Mouse (Mus musculus): ENCODE measurements around the gene Galnt17. TPM values are rescaled to one million over a fixed set of nuclear protein-coding genes. Genes with fewer than 3 reads are reported as not detected.

Galnt17 gene
- polyA plus RNA-seq, 1 experiment from 2014 or later = not detected

GRCm38 (mm10) chr5:131065174-131065573, 243.1 kb downstream of the Galnt17 start:
- no peak overlapping the region for H3K27ac ChIP-seq
- 75% methylated on average over 6 of the region's 6 CpGs for WGBS (ENCODE audit: missing documents)

GRCm38 (mm10) chr5:131048505-131048904, 259.8 kb downstream of the Galnt17 start:
- 44% methylated on average over 4 of the region's 4 CpGs for WGBS (ENCODE audit: missing documents)
- Histone ChIP-seq H3K4me3 (ENCODE audit: inconsistent target) (no peak overlapping the region), H3K79me2 (ENCODE audit: inconsistent target) (no peaks in the 10 kb centered on the region), H3K27ac (no peak overlapping the region), H3K36me3 (ENCODE audit: inconsistent target) (no peaks in the 10 kb centered on the region)

More at GRCm38 (mm10) chr5:131065174-131065573, 243.1 kb downstream of the Galnt17 start:
- H3K79me2 ChIP-seq (ENCODE audit: inconsistent target) = no peaks in the 10 kb centered on the region
- no peaks in the 10 kb centered on the region for H3K36me3 ChIP-seq (ENCODE audit: inconsistent target)
- no peak overlapping the region for H3K4me3 ChIP-seq (ENCODE audit: inconsistent target)

- no peak overlapping the region for H3K4me3 ChIP-seq (ENCODE audit: inconsistent target)
- H3K79me2 ChIP-seq (ENCODE audit: inconsistent target) = no peaks in the 10 kb centered on the region
- H3K27ac ChIP-seq = no peak overlapping the region
- no peaks in the 10 kb centered on the region for H3K36me3 ChIP-seq (ENCODE audit: inconsistent target)
These were observed 265.2 kb downstream of the Galnt17 start for GRCm38 (mm10) chr5:131043130-131043529.

GRCm38 (mm10) chr5:131040441-131040840, 267.9 kb downstream of the Galnt17 start:
- Histone ChIP-seq H3K36me3 (ENCODE audit: inconsistent target) (no peaks in the 10 kb centered on the region), H3K27ac (no peak overlapping the region), H3K79me2 (ENCODE audit: inconsistent target) (no peaks in the 10 kb centered on the region), H3K4me3 (ENCODE audit: inconsistent target) (no peak overlapping the region)
- 69% methylated on average over 2 of the region's 2 CpGs for WGBS (ENCODE audit: missing documents)

- H3K79me2 ChIP-seq (ENCODE audit: inconsistent target) = no peaks in the 10 kb centered on the region
- 69% methylated on average over 5 of the region's 5 CpGs for WGBS (ENCODE audit: missing documents)
- no peak overlapping the region for H3K4me3 ChIP-seq (ENCODE audit: inconsistent target)
These were observed 268.5 kb downstream of the Galnt17 start for GRCm38 (mm10) chr5:131039611-131040313.

GRCm38 (mm10) chr5:131024506-131024905, 283.8 kb downstream of the Galnt17 start:
- Histone ChIP-seq H3K36me3 (ENCODE audit: inconsistent target) (no peaks in the 10 kb centered on the region), H3K27ac (no peak overlapping the region), H3K79me2 (ENCODE audit: inconsistent target) (no peaks in the 10 kb centered on the region), H3K4me3 (ENCODE audit: inconsistent target) (no peak overlapping the region)
- WGBS (ENCODE audit: missing documents) = 81% methylated on average over 2 of the region's 3 CpGs

More at GRCm38 (mm10) chr5:131039611-131040313, 268.5 kb downstream of the Galnt17 start:
- H3K36me3 ChIP-seq (ENCODE audit: inconsistent target) = no peaks in the 10 kb centered on the region
- no peak overlapping the region for H3K27ac ChIP-seq

GRCm38 (mm10) chr5:131022396-131022993, 285.8 kb downstream of the Galnt17 start:
- Histone ChIP-seq H3K79me2 (ENCODE audit: inconsistent target) (no peaks in the 10 kb centered on the region), H3K27ac (no peak overlapping the region), H3K36me3 (ENCODE audit: inconsistent target) (no peaks in the 10 kb centered on the region), H3K4me3 (ENCODE audit: inconsistent target) (no peak overlapping the region)
- WGBS (ENCODE audit: missing documents) = 90% methylated on average over 18 of the region's 18 CpGs

- Histone ChIP-seq H3K27ac (no peak overlapping the region), H3K4me3 (ENCODE audit: inconsistent target) (no peak overlapping the region), H3K36me3 (ENCODE audit: inconsistent target) (no peaks in the 10 kb centered on the region), H3K79me2 (ENCODE audit: inconsistent target) (no peaks in the 10 kb centered on the region)
- 78% methylated on average over 5 of the region's 5 CpGs for WGBS (ENCODE audit: missing documents)
These were observed 287.4 kb downstream of the Galnt17 start for GRCm38 (mm10) chr5:131020936-131021335.

GRCm38 (mm10) chr5:131019346-131019965, 288.8 kb downstream of the Galnt17 start:
- no peak overlapping the region for H3K4me3 ChIP-seq (ENCODE audit: inconsistent target)
- H3K79me2 ChIP-seq (ENCODE audit: inconsistent target) = no peaks in the 10 kb centered on the region
- no peaks in the 10 kb centered on the region for H3K36me3 ChIP-seq (ENCODE audit: inconsistent target)
- WGBS (ENCODE audit: missing documents) = 67% methylated on average over 9 of the region's 9 CpGs
- no peak overlapping the region for H3K27ac ChIP-seq

GRCm38 (mm10) chr5:131016066-131016465, 292.2 kb downstream of the Galnt17 start:
- H3K36me3 ChIP-seq (ENCODE audit: inconsistent target) = no peaks in the 10 kb centered on the region
- no peak overlapping the region for H3K27ac ChIP-seq
- WGBS (ENCODE audit: missing documents) = 80% methylated on average over 4 of the region's 4 CpGs
- H3K4me3 ChIP-seq (ENCODE audit: inconsistent target) = no peak overlapping the region
- H3K79me2 ChIP-seq (ENCODE audit: inconsistent target) = no peaks in the 10 kb centered on the region

GRCm38 (mm10) chr5:131015341-131015740, 293.0 kb downstream of the Galnt17 start:
- Histone ChIP-seq H3K79me2 (ENCODE audit: inconsistent target) (no peaks in the 10 kb centered on the region), H3K27ac (no peak overlapping the region), H3K36me3 (ENCODE audit: inconsistent target) (no peaks in the 10 kb centered on the region), H3K4me3 (ENCODE audit: inconsistent target) (no peak overlapping the region)
- 70% methylated on average over 9 of the region's 9 CpGs for WGBS (ENCODE audit: missing documents)

- H3K4me3 ChIP-seq (ENCODE audit: inconsistent target) = no peak overlapping the region
- 86% methylated on average over 7 of the region's 7 CpGs for WGBS (ENCODE audit: missing documents)
These were observed 294.5 kb downstream of the Galnt17 start for GRCm38 (mm10) chr5:131013816-131014215.

GRCm38 (mm10) chr5:131013101-131013500, 295.2 kb downstream of the Galnt17 start:
- Histone ChIP-seq H3K27ac (no peak overlapping the region), H3K36me3 (ENCODE audit: inconsistent target) (no peaks in the 10 kb centered on the region), H3K4me3 (ENCODE audit: inconsistent target) (no peak overlapping the region), H3K79me2 (ENCODE audit: inconsistent target) (no peaks in the 10 kb centered on the region)
- WGBS (ENCODE audit: missing documents) = 77% methylated on average over 3 of the region's 3 CpGs

More at GRCm38 (mm10) chr5:131013816-131014215, 294.5 kb downstream of the Galnt17 start:
- Histone ChIP-seq H3K36me3 (ENCODE audit: inconsistent target) (no peaks in the 10 kb centered on the region), H3K27ac (no peak overlapping the region), H3K79me2 (ENCODE audit: inconsistent target) (no peaks in the 10 kb centered on the region)

GRCm38 (mm10) chr5:131009510-131009909, 298.8 kb downstream of the Galnt17 start:
- H3K36me3 ChIP-seq (ENCODE audit: inconsistent target) = no peaks in the 10 kb centered on the region

GRCm38 (mm10) chr5:131008507-131008906, 299.8 kb downstream of the Galnt17 start:
- Histone ChIP-seq H3K4me3 (ENCODE audit: inconsistent target) (no peak overlapping the region), H3K36me3 (ENCODE audit: inconsistent target) (no peaks in the 10 kb centered on the region), H3K79me2 (ENCODE audit: inconsistent target) (no peaks in the 10 kb centered on the region), H3K27ac (no peak overlapping the region)
- WGBS (ENCODE audit: missing documents) = 89% methylated on average over 5 of the region's 5 CpGs

More at GRCm38 (mm10) chr5:131009510-131009909, 298.8 kb downstream of the Galnt17 start:
- Histone ChIP-seq H3K4me3 (ENCODE audit: inconsistent target) (no peak overlapping the region), H3K27ac (no peak overlapping the region), H3K79me2 (ENCODE audit: inconsistent target) (no peaks in the 10 kb centered on the region)
- WGBS (ENCODE audit: missing documents) = 58% methylated on average over 6 of the region's 6 CpGs

Data from macrophage (primary cell).